8 mouse cellular contexts compared by ENCODE assay signal in genomic region chr17:70706976-70707818, GRCm38 (mm10).
DNase-seq lines count a peak whose midpoint lies in the region; ATAC-seq and TF ChIP-seq lines count a peak whose summit lies in the region.

No protein-coding gene starts in this region.

- TF ChIP-seq POLR2A in ES-Bruce4 (IDR thresholded peaks at IDR 0.05; ENCODE audit: insufficient read depth, low read length): no peak
- TF ChIP-seq POLR2A in thymus, adult 2 months (IDR thresholded peaks at IDR 0.05; ENCODE audit: control insufficient read depth, extremely low read depth, insufficient read depth, low read length, poor library complexity): no peak

- no peak overlapping the region for H3K27ac ChIP-seq in ES-Bruce4 (ENCODE audit: insufficient read depth, low read length)
- no peak overlapping the region for H3K27ac ChIP-seq in forebrain, postnatal 0 days (ENCODE audit: low read depth, low read length)
- peak overlapping the region; percentile 53; the same call in 1 of the 2 replicates for H3K27ac ChIP-seq in layer of hippocampus, adult 2 months
- H3K27ac ChIP-seq in lung, embryonic 15.5 days: peak overlapping the region; percentile 41
- no peak overlapping the region for H3K27ac ChIP-seq in thymus, adult 2 months (ENCODE audit: control insufficient read depth, insufficient read depth, low read length)

- H3K27me3 ChIP-seq in ES-Bruce4 (ENCODE audit: control insufficient read depth, insufficient read depth, low read length, poor library complexity, severe bottlenecking): no peaks in the 10 kb centered on the region
- no peaks in the 10 kb centered on the region for H3K27me3 ChIP-seq in forebrain, postnatal 0 days (ENCODE audit: insufficient read depth, low read length)
- H3K27me3 ChIP-seq in lung, embryonic 15.5 days: no peaks in the 10 kb centered on the region
- no peaks in the 10 kb centered on the region; the same call in 1 of the 2 replicates for H3K27me3 ChIP-seq in thymus, adult 2 months (ENCODE audit: control insufficient read depth, insufficient read depth, low read length)

- H3K9me3 ChIP-seq in ES-Bruce4 (replicated peaks; ENCODE audit: control insufficient read depth, insufficient read depth, low read length, poor library complexity, severe bottlenecking): no peaks in the 10 kb centered on the region
- no peaks in the 10 kb centered on the region for H3K9me3 ChIP-seq in forebrain, postnatal 0 days (ENCODE audit: low read length)
- no peaks in the 10 kb centered on the region for H3K9me3 ChIP-seq in lung, embryonic 15.5 days

- H3K36me3 ChIP-seq in ES-Bruce4 (ENCODE audit: control insufficient read depth, insufficient read depth, low read length, poor library complexity, severe bottlenecking): no peaks in the 10 kb centered on the region
- no peaks in the 10 kb centered on the region for H3K36me3 ChIP-seq in forebrain, postnatal 0 days (ENCODE audit: insufficient read depth)
- H3K36me3 ChIP-seq in lung, embryonic 15.5 days: no peaks in the 10 kb centered on the region
- H3K36me3 ChIP-seq in thymus, adult 2 months (ENCODE audit: control insufficient read depth, insufficient read depth, low read length): no peaks in the 10 kb centered on the region

- peak overlapping the region; percentile 59 for H3K4me3 ChIP-seq in ES-Bruce4 (ENCODE audit: low read depth, low read length)
- no peak overlapping the region for H3K4me3 ChIP-seq in forebrain, postnatal 0 days (ENCODE audit: low read depth, low read length)
- peak overlapping the region; percentile 37 for H3K4me3 ChIP-seq in layer of hippocampus, adult 2 months
- H3K4me3 ChIP-seq in lung, embryonic 15.5 days: peak overlapping the region; percentile 20
- H3K4me3 ChIP-seq in thymus, adult 2 months (ENCODE audit: control insufficient read depth, insufficient read depth, low read length): no peak overlapping the region

- DNase-seq in cerebellum, adult 11-12 months: peak; percentile 68
- peak; percentile 91 for DNase-seq in forebrain, postnatal 0 days
- peak; percentile 89 for DNase-seq in heart, postnatal 4 days
- peak; percentile 83 to 84 for DNase-seq in layer of hippocampus, adult 2 months (ENCODE audit: low spot score in 2 of 2)
- DNase-seq in ovary, adult 18-20 months (ENCODE audit: low spot score): peak; percentile 68
- DNase-seq in thymus, adult 2 months: peak; percentile 79

- TF ChIP-seq CTCF in ES-Bruce4 (IDR thresholded peaks at IDR 0.05; ENCODE audit: low read depth, low read length): peak; percentile 93
- peak; percentile 96 for TF ChIP-seq CTCF in forebrain, postnatal 0 days (IDR thresholded peaks at IDR 0.05; ENCODE audit: low read depth)
- peak; percentile 94 for TF ChIP-seq CTCF in layer of hippocampus, adult 2 months (conservative IDR thresholded peaks at IDR 0.05)
- TF ChIP-seq CTCF in thymus, adult 2 months (IDR thresholded peaks at IDR 0.05; ENCODE audit: borderline replicate concordance, control insufficient read depth, extremely low read depth, insufficient read depth, low read length, poor library complexity): peak; percentile 76; the same call in 1 of the 2 replicates

- 0 out of 2 replicates have a peak, but pooled peaks have one; percentile 8 for TF ChIP-seq EP300 in ES-Bruce4 (IDR thresholded peaks at IDR 0.05; ENCODE audit: insufficient read depth, low read depth, low read length)

- H3K4me1 ChIP-seq in ES-Bruce4 (ENCODE audit: control insufficient read depth, insufficient read depth, low read length): no peaks in the 10 kb centered on the region
- H3K4me1 ChIP-seq in forebrain, postnatal 0 days (ENCODE audit: insufficient read depth): no peaks in the 10 kb centered on the region
- peaks cover 8% of the 10 kb centered on the region for H3K4me1 ChIP-seq in lung, embryonic 15.5 days
- peaks cover 11% of the 10 kb centered on the region for H3K4me1 ChIP-seq in thymus, adult 2 months (replicated peaks; ENCODE audit: control insufficient read depth, insufficient read depth, low read length)

- 6% methylated on average over 28 of the region's 28 CpGs for WGBS in forebrain, postnatal 0 days
- 4% methylated on average over 28 of the region's 28 CpGs for WGBS in lung, embryonic 15.5 days
- 2% methylated on average over 28 of the region's 28 CpGs for WGBS in thymus, adult 2 months

- ATAC-seq in forebrain, postnatal 0 days: peak; percentile 90
- peak; percentile 50; the same call in 1 of the 2 replicates for ATAC-seq in lung, embryonic 15.5 days (ENCODE audit: borderline replicate concordance, extremely low read depth, low FRiP score, low TSS enrichment)

- peak overlapping the region; percentile 1; the same call in 1 of the 2 replicates for H3K9ac ChIP-seq in ES-Bruce4 (ENCODE audit: low read depth, poor library complexity, severe bottlenecking)
- H3K9ac ChIP-seq in forebrain, postnatal 0 days: no peak overlapping the region
- H3K9ac ChIP-seq in lung, embryonic 15.5 days: no peak overlapping the region

- peak overlapping the region; percentile 44 for H3K4me2 ChIP-seq in forebrain, postnatal 0 days (ENCODE audit: low read depth)
- peak overlapping the region; percentile 55 for H3K4me2 ChIP-seq in lung, embryonic 15.5 days

Comparison
In these comparisons a context has a peak if more than half of its experiments do, and no peak if none do; other contexts are left out.
1. H3K27ac ChIP-seq: peak in layer of hippocampus, adult 2 months (single experiment) and lung, embryonic 15.5 days (single experiment); none in ES-Bruce4 (single experiment), forebrain, postnatal 0 days (single experiment) and thymus, adult 2 months (single experiment).
2. H3K4me3 ChIP-seq: peak in ES-Bruce4 (single experiment), layer of hippocampus, adult 2 months (single experiment) and lung, embryonic 15.5 days (single experiment); none in forebrain, postnatal 0 days (single experiment) and thymus, adult 2 months (single experiment).
3. Peak in every context shown above with its lines, with median percentiles within 50 percentile points of each other: CTCF ChIP-seq and DNase-seq.